Mouse (Mus musculus): ENCODE measurements around the gene Cers6.

DNA sequence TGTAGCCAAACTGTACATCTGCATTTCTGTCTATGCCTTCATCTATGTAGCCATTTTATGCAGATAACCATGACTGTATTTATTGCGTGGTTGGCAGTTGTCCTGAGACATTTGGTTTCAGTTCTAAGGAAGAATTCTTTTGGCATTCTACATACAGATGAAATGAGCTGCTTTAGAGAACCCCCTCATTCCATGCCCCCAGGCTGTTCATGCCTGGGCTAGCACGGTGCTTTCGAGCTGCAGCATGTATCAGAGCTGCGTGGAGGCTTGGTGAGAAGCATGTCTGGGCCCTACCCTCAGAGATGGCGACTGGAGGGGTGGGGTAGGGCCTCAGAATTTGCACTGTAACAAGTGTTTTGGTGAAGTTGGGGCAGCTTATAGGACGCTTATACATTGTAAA is 64.3 kb downstream of the Cers6 start:
- TF ChIP-seq CTCF (IDR thresholded peaks at IDR 0.05; ENCODE audit: insufficient read depth, low read depth, low read length) (no peak), POLR2A (IDR thresholded peaks at IDR 0.05; ENCODE audit: insufficient read depth, low read depth, low read length) (no peak)

Data from olfactory bulb, adult 2 months (tissue).